Mouse (Mus musculus) neural tube, embryonic 11.5 days (tissue): ENCODE measurements around the gene Gm20696. TPM values are rescaled to one million over a fixed set of nuclear protein-coding genes. Genes with fewer than 3 reads are reported as not detected.

Experiments
- ATAC-seq: fragments of 200-750 bp; cut with Nextera tagmentation; 2 replicates; pipeline ENCODE4 v1.8.0; 2017; ENCODE audit warnings: moderate number of reproducible peaks, mild to moderate bottlenecking, moderate TSS enrichment, moderate library complexity; ENCODE audit not compliant: insufficient read depth, low FRiP score, low TSS enrichment
- DNase-seq: peaks from one replicate; pipeline ENCODE4 v3.0.0-alpha.2; 2015; ENCODE audit warnings: low spot score
- H3K27ac ChIP-seq: fragments of 300-500 bp; sonication (generic); 2 replicates; pipeline ENCODE4 v1.5.1; 2014; ENCODE audit warnings: low read depth, mild to moderate bottlenecking, low read length
- H3K27me3 ChIP-seq: fragments of 300-500 bp; sonication (generic); 2 replicates; pipeline ENCODE4 v1.6.1; 2014; ENCODE audit warnings: mild to moderate bottlenecking, low read length, mixed read lengths; ENCODE audit not compliant: control insufficient read depth, insufficient read depth
- H3K36me3 ChIP-seq: fragments of 300-500 bp; sonication (generic); 2 replicates; pipeline ENCODE4 v1.6.1; 2014; ENCODE audit warnings: mild to moderate bottlenecking, low read length, moderate library complexity, mixed read lengths; ENCODE audit not compliant: control insufficient read depth, insufficient read depth
- H3K4me1 ChIP-seq: fragments of 300-500 bp; sonication (generic); 2 replicates; pipeline ENCODE4 v1.6.1; 2014; ENCODE audit warnings: low read length, mixed read lengths; ENCODE audit not compliant: control insufficient read depth, insufficient read depth
- H3K4me2 ChIP-seq: fragments of 300-500 bp; sonication (generic); 2 replicates; pipeline ENCODE4 v1.6.1; 2014; ENCODE audit warnings: low read depth, mild to moderate bottlenecking, moderate library complexity
- H3K4me3 ChIP-seq: fragments of 300-500 bp; sonication (generic); 2 replicates; pipeline ENCODE4 v1.5.1; 2014; ENCODE audit warnings: low read depth, low read length
- H3K9ac ChIP-seq: fragments of 300-500 bp; sonication (generic); 2 replicates; pipeline ENCODE4 v1.6.1; 2014; ENCODE audit warnings: mild to moderate bottlenecking, low read length
- H3K9me3 ChIP-seq: fragments of 300-500 bp; sonication (generic); 2 replicates; pipeline ENCODE4 v1.6.1; 2016; ENCODE audit warnings: low read length; ENCODE audit not compliant: control insufficient read depth
- WGBS: fragments of 180-500 bp; shearing (Covaris S2); extraction: QIAGEN DNeasy Blood & Tissue Kit; methylation state at CpG from one replicate; pipeline ENCODE4 v1.1.7; 2014; 5-methylcytosine and 5-hydroxymethylcytosine counted together
- polyA plus RNA-seq: library from polyadenylated mRNA; unstranded; fragments of >200 nt; fragmentation: Nextera tagmentation; extraction: Ambion mirVana; gene quantifications from 2 replicates; pipeline ENCODE4 v1.2.1, GENCODE M21; 2014

Gm20696 gene
- polyA plus RNA-seq, 1 experiment from 2014 or later, result 2.5 TPM

DNA sequence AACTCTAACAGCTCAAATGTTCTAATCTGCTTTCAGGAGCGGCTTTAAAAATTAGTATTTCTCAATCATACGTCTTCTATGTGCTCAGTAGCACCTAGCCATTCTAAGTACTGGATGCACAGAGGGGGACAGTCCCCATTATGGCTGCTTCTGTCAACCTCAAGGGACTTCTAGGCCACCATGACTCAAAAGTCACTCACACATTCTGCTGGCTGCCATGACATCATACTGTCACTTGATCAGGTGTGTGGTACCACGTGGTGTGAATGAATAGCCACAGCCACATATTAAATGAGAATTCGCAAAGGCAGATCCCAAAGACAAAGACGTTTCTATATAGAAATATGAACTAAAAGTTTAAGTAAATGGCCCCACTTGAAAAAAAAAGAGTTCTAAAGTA, 391.9 kb downstream of the Gm20696 start:
- no peak for ATAC-seq
- WGBS, result 91% methylated on average over 5 of the region's 5 CpGs
- H3K9ac ChIP-seq, result no peak overlapping the region

GRCm38 (mm10) chr6:99274222-99274621, 392.4 kb downstream of the Gm20696 start:
- WGBS, result 80% methylated on average over 6 of the region's 6 CpGs
- Histone ChIP-seq H3K27ac (no peak overlapping the region), H3K36me3 (no peaks in the 10 kb centered on the region), H3K4me3 (no peak overlapping the region), H3K27me3 (no peaks in the 10 kb centered on the region), H3K9me3 (no peaks in the 10 kb centered on the region), H3K4me2 (no peak overlapping the region), H3K4me1 (no peaks in the 10 kb centered on the region), H3K9ac (no peak overlapping the region)
- DNase-seq (no peak), ATAC-seq (no peak)

More for the DNA sequence above, 391.9 kb downstream of the Gm20696 start:
- Histone ChIP-seq H3K4me1 (no peaks in the 10 kb centered on the region), H3K4me2 (no peak overlapping the region), H3K36me3 (no peaks in the 10 kb centered on the region), H3K27me3 (no peaks in the 10 kb centered on the region), H3K4me3 (no peak overlapping the region), H3K9me3 (no peaks in the 10 kb centered on the region), H3K27ac (no peak overlapping the region)
- DNase-seq, result no peak

GRCm38 (mm10) chr6:99273177-99273576, 393.4 kb downstream of the Gm20696 start:
- no peaks in the 10 kb centered on the region for H3K27me3 ChIP-seq
- DNase-seq, result no peak
- H3K27ac ChIP-seq, result no peak overlapping the region
- 0 out of 2 replicates have a peak, but pooled peaks cover 1% of the 10 kb centered on the region for H3K4me1 ChIP-seq
- H3K4me2 ChIP-seq, result no peak overlapping the region
- no peaks in the 10 kb centered on the region for H3K9me3 ChIP-seq
- H3K36me3 ChIP-seq, result no peaks in the 10 kb centered on the region
- H3K4me3 ChIP-seq, result no peak overlapping the region
- 82% methylated on average over 5 of the region's 5 CpGs for WGBS
- ATAC-seq, result no peak
- H3K9ac ChIP-seq, result no peak overlapping the region

GRCm38 (mm10) chr6:99272174-99272573, 394.4 kb downstream of the Gm20696 start:
- Histone ChIP-seq H3K9me3 (no peaks in the 10 kb centered on the region), H3K4me1 (0 out of 2 replicates have a peak, but pooled peaks cover 4% of the 10 kb centered on the region), H3K36me3 (no peaks in the 10 kb centered on the region), H3K9ac (no peak overlapping the region), H3K27ac (no peak overlapping the region), H3K4me3 (no peak overlapping the region), H3K27me3 (no peaks in the 10 kb centered on the region), H3K4me2 (no peak overlapping the region)
- WGBS, result 84% methylated on average over 3 of the region's 3 CpGs
- ATAC-seq (no peak), DNase-seq (no peak)

GRCm38 (mm10) chr6:99271741-99272140, 394.9 kb downstream of the Gm20696 start:
- Histone ChIP-seq H3K9me3 (no peaks in the 10 kb centered on the region), H3K27ac (no peak overlapping the region), H3K36me3 (no peaks in the 10 kb centered on the region), H3K4me3 (no peak overlapping the region), H3K4me1 (0 out of 2 replicates have a peak, but pooled peaks cover 4% of the 10 kb centered on the region), H3K9ac (no peak overlapping the region), H3K27me3 (no peaks in the 10 kb centered on the region), H3K4me2 (no peak overlapping the region)
- DNase-seq (no peak), ATAC-seq (no peak)
- WGBS, result 78% methylated on average over 7 of the region's 7 CpGs

GRCm38 (mm10) chr6:99269921-99270320, 396.7 kb downstream of the Gm20696 start:
- Histone ChIP-seq H3K27ac (no peak overlapping the region), H3K4me1 (peaks cover 15% of the 10 kb centered on the region), H3K4me2 (no peak overlapping the region), H3K4me3 (no peak overlapping the region), H3K9ac (no peak overlapping the region), H3K9me3 (no peaks in the 10 kb centered on the region), H3K36me3 (no peaks in the 10 kb centered on the region), H3K27me3 (no peaks in the 10 kb centered on the region)
- no peak for ATAC-seq
- DNase-seq, result no peak
- WGBS, result 75% methylated on average over 6 of the region's 6 CpGs

GRCm38 (mm10) chr6:99268171-99269061, 398.2 kb downstream of the Gm20696 start:
- DNase-seq (no peak), ATAC-seq (no peak)
- no peaks in the 10 kb centered on the region for H3K27me3 ChIP-seq
- H3K4me2 ChIP-seq, result no peak overlapping the region
- no peak overlapping the region for H3K27ac ChIP-seq
- peaks cover 25% of the 10 kb centered on the region for H3K4me1 ChIP-seq
- no peaks in the 10 kb centered on the region for H3K36me3 ChIP-seq
- no peak overlapping the region for H3K9ac ChIP-seq
- H3K9me3 ChIP-seq, result no peaks in the 10 kb centered on the region
- no peak overlapping the region for H3K4me3 ChIP-seq
- 54% methylated on average over 20 of the region's 20 CpGs for WGBS

- H3K4me1 ChIP-seq, result peaks cover 27% of the 10 kb centered on the region
- H3K27ac ChIP-seq, result no peak overlapping the region
- 21% methylated on average over 13 of the region's 13 CpGs for WGBS
- ATAC-seq (no peak), DNase-seq (peak; percentile 43)
- no peaks in the 10 kb centered on the region for H3K9me3 ChIP-seq
- peak overlapping the region; percentile 30; the same call in 1 of the 2 replicates for H3K9ac ChIP-seq
- no peak overlapping the region for H3K4me3 ChIP-seq
- no peaks in the 10 kb centered on the region for H3K36me3 ChIP-seq
- peak overlapping the region; percentile 13; the same call in 1 of the 2 replicates for H3K4me2 ChIP-seq
- no peaks in the 10 kb centered on the region for H3K27me3 ChIP-seq
Observed at GRCm38 (mm10) chr6:99265945-99266656, 400.5 kb downstream of the Gm20696 start.
